ENCODE assay signal across 13 mouse cellular contexts in genomic region chr13:31199384-31199783, GRCm38 (mm10).
"Had no signal": no experiment of that assay in that cellular context is flagged by ENCODE, and none has a peak within 500 bp of the region (broad histone marks: within the 10 kb centered on the region; RNA-seq: fewer than 3 reads in every experiment).

No protein-coding gene starts in this region.

- H3K36me3 ChIP-seq: midbrain, embryonic 13.5 days; midbrain, embryonic 15.5 days; neural tube, embryonic 12.5 days had no signal

- H3K4me1 ChIP-seq: megakaryocyte, embryonic 14.5 days; midbrain, embryonic 13.5 days; midbrain, embryonic 15.5 days; neural tube, embryonic 12.5 days had no signal

- H3K9me3 ChIP-seq: midbrain, embryonic 13.5 days; midbrain, embryonic 15.5 days; neural tube, embryonic 12.5 days had no signal

- H3K27me3 ChIP-seq: midbrain, embryonic 13.5 days; midbrain, embryonic 15.5 days; neural tube, embryonic 12.5 days had no signal

- H3K4me3 ChIP-seq: megakaryocyte, embryonic 14.5 days; midbrain, embryonic 13.5 days; midbrain, embryonic 15.5 days; neural tube, embryonic 12.5 days had no signal

- H3K27ac ChIP-seq: midbrain, embryonic 13.5 days; midbrain, embryonic 15.5 days; neural tube, embryonic 12.5 days had no signal

- DNase-seq: lung, adult 18-20 months; lung, embryonic 14.5 days; lung, postnatal 10 days; lung, postnatal 4 days; right cerebral cortex, postnatal 14 days; spleen, adult 18-20 months; thymus, adult 18-20 months; thymus, postnatal 14 days; thymus, postnatal 36 days had no signal

- ATAC-seq: midbrain, embryonic 13.5 days; midbrain, embryonic 15.5 days had no signal
